ENCODE assay signal across 13 mouse cellular contexts in genomic region chr10:20398641-20399390, GRCm38 (mm10). TPM values are rescaled to one million over a fixed set of nuclear protein-coding genes. Genes with fewer than 3 reads are reported as not detected.
DNase-seq lines count a peak whose midpoint lies in the region; ATAC-seq and TF ChIP-seq lines count a peak whose summit lies in the region.
"Had no signal": no experiment of that assay in that cellular context is flagged by ENCODE, and none has a peak within 500 bp of the region (broad histone marks: within the 10 kb centered on the region; RNA-seq: fewer than 3 reads in every experiment).

No protein-coding gene starts in this region.

- no peak overlapping the region for H3K4me3 ChIP-seq in forebrain, embryonic 15.5 days
- H3K4me3 ChIP-seq in forebrain, embryonic 12.5 days (replicated peaks), result no peak overlapping the region
- no peak overlapping the region for H3K4me3 ChIP-seq in kidney, postnatal 0 days (replicated peaks; ENCODE audit: low read depth, low read length)
- H3K4me3 ChIP-seq in kidney, embryonic 15.5 days (replicated peaks), result no peak overlapping the region
- H3K4me3 ChIP-seq in CH12.LX (replicated peaks in 1 of 3; ENCODE audit: low read depth in 2 of 3, low read length in 2 of 3, poor library complexity in 1 of 3), result no peak overlapping the region
- no peak overlapping the region for H3K4me3 ChIP-seq in intestine, embryonic 16.5 days (ENCODE audit: low read length)
- no peak overlapping the region for H3K4me3 ChIP-seq in hindbrain, embryonic 13.5 days
- H3K4me3 ChIP-seq: limb, embryonic 12.5 days had no signal

- H3K27ac ChIP-seq in forebrain, embryonic 15.5 days (replicated peaks), result no peak overlapping the region
- H3K27ac ChIP-seq in forebrain, embryonic 12.5 days, result no peak overlapping the region
- no peak overlapping the region for H3K27ac ChIP-seq in kidney, postnatal 0 days
- no peak overlapping the region for H3K27ac ChIP-seq in kidney, embryonic 15.5 days
- no peak overlapping the region for H3K27ac ChIP-seq in CH12.LX (ENCODE audit: insufficient read depth, low read depth)
- H3K27ac ChIP-seq in intestine, embryonic 16.5 days (ENCODE audit: low read length), result 0 out of 2 replicates have a peak overlapping the region, but pooled peaks have one; percentile 17
- no peak overlapping the region for H3K27ac ChIP-seq in hindbrain, embryonic 13.5 days
- H3K27ac ChIP-seq: limb, embryonic 12.5 days had no signal

- in situ Hi-C loops in CH12.LX (cut with MboI; ENCODE audit: low pct_ligation_motif_present, low pct_unique_long_range_greater_than_20kb, low sequenced_read_pairs), result no loop called here

- no peak for TF ChIP-seq CTCF in kidney, postnatal 0 days (IDR thresholded peaks at IDR 0.05; ENCODE audit: low read depth)
- no peak for TF ChIP-seq CTCF in CH12.LX (conservative IDR thresholded peaks at IDR 0.05 in 1 of 2, IDR thresholded peaks at IDR 0.05 in 1 of 2; ENCODE audit: low read depth in 2 of 2, low read length in 2 of 2)

- no peaks in the 10 kb centered on the region for H3K27me3 ChIP-seq in forebrain, embryonic 15.5 days
- H3K27me3 ChIP-seq in forebrain, embryonic 12.5 days, result no peaks in the 10 kb centered on the region
- H3K27me3 ChIP-seq in kidney, postnatal 0 days (ENCODE audit: insufficient read depth, low read length), result no peaks in the 10 kb centered on the region
- no peaks in the 10 kb centered on the region for H3K27me3 ChIP-seq in kidney, embryonic 15.5 days
- no peaks in the 10 kb centered on the region for H3K27me3 ChIP-seq in CH12.LX (replicated peaks)
- no peaks in the 10 kb centered on the region for H3K27me3 ChIP-seq in intestine, embryonic 16.5 days (replicated peaks; ENCODE audit: control insufficient read depth, insufficient read depth, low read length)
- H3K27me3 ChIP-seq in hindbrain, embryonic 13.5 days, result no peaks in the 10 kb centered on the region
- H3K27me3 ChIP-seq: limb, embryonic 12.5 days had no signal

- no peaks in the 10 kb centered on the region for H3K79me2 ChIP-seq in CH12.LX (replicated peaks; ENCODE audit: control insufficient read depth, extremely low read depth, insufficient read depth, poor library complexity, severe bottlenecking)

- no peak overlapping the region for H3K4me2 ChIP-seq in forebrain, embryonic 15.5 days (replicated peaks)
- H3K4me2 ChIP-seq in forebrain, embryonic 12.5 days, result no peak overlapping the region
- no peak overlapping the region for H3K4me2 ChIP-seq in kidney, postnatal 0 days (ENCODE audit: low read length)
- H3K4me2 ChIP-seq in kidney, embryonic 15.5 days, result no peak overlapping the region
- H3K4me2 ChIP-seq in CH12.LX (ENCODE audit: insufficient read depth, low read depth, poor library complexity, severe bottlenecking), result peak overlapping the region; percentile 79; the same call in 1 of the 2 replicates
- H3K4me2 ChIP-seq in intestine, embryonic 16.5 days (ENCODE audit: low read depth, low read length), result 0 out of 2 replicates have a peak overlapping the region, but pooled peaks have one; percentile 8
- no peak overlapping the region for H3K4me2 ChIP-seq in hindbrain, embryonic 13.5 days
- H3K4me2 ChIP-seq: limb, embryonic 12.5 days had no signal

- TF ChIP-seq RAD21 in CH12.LX (IDR thresholded peaks at IDR 0.05; ENCODE audit: low read depth, low read length), result no peak

- no peak overlapping the region for H3K9ac ChIP-seq in forebrain, embryonic 15.5 days (replicated peaks)
- H3K9ac ChIP-seq in forebrain, embryonic 12.5 days, result no peak overlapping the region
- no peak overlapping the region for H3K9ac ChIP-seq in kidney, postnatal 0 days (ENCODE audit: low read depth, low read length)
- H3K9ac ChIP-seq in kidney, embryonic 15.5 days, result no peak overlapping the region
- peak overlapping the region; percentile 42; the same call in 1 of the 2 replicates for H3K9ac ChIP-seq in CH12.LX (ENCODE audit: insufficient read depth, low read depth)
- no peak overlapping the region for H3K9ac ChIP-seq in intestine, embryonic 16.5 days (ENCODE audit: low read depth, low read length)
- no peak overlapping the region for H3K9ac ChIP-seq in hindbrain, embryonic 13.5 days
- H3K9ac ChIP-seq: limb, embryonic 12.5 days had no signal

- H3K36me3 ChIP-seq in forebrain, embryonic 15.5 days, result no peaks in the 10 kb centered on the region
- no peaks in the 10 kb centered on the region for H3K36me3 ChIP-seq in forebrain, embryonic 12.5 days (replicated peaks)
- H3K36me3 ChIP-seq in kidney, postnatal 0 days (ENCODE audit: insufficient read depth, low read length), result no peaks in the 10 kb centered on the region
- no peaks in the 10 kb centered on the region for H3K36me3 ChIP-seq in kidney, embryonic 15.5 days
- no peaks in the 10 kb centered on the region for H3K36me3 ChIP-seq in CH12.LX (replicated peaks in 1 of 2; ENCODE audit: control insufficient read depth in 1 of 2, insufficient read depth in 1 of 2, low read length in 1 of 2)
- H3K36me3 ChIP-seq in intestine, embryonic 16.5 days (ENCODE audit: control insufficient read depth, insufficient read depth, low read length), result no peaks in the 10 kb centered on the region
- no peaks in the 10 kb centered on the region for H3K36me3 ChIP-seq in hindbrain, embryonic 13.5 days
- H3K36me3 ChIP-seq: limb, embryonic 12.5 days had no signal

- dilution Hi-C loops in CH12.LX (cut with MboI; ENCODE audit: extremely low pct_ligation_motif_present, extremely low pct_unique_long_range_greater_than_20kb, low sequenced_read_pairs), result no loop called here

- 57% methylated on average over 12 of the region's 12 CpGs for WGBS in forebrain, embryonic 15.5 days
- WGBS in forebrain, embryonic 12.5 days, result 77% methylated on average over 12 of the region's 12 CpGs
- WGBS in kidney, postnatal 0 days, result 46% methylated on average over 12 of the region's 12 CpGs
- 52% methylated on average over 12 of the region's 12 CpGs for WGBS in kidney, embryonic 15.5 days
- 52% methylated on average over 12 of the region's 12 CpGs for WGBS in intestine, embryonic 16.5 days
- 74% methylated on average over 12 of the region's 12 CpGs for WGBS in hindbrain, embryonic 13.5 days

- no peak for TF ChIP-seq POLR2A in CH12.LX (IDR thresholded peaks at IDR 0.05; ENCODE audit: low read depth, low read length)

- ATAC-seq in forebrain, embryonic 15.5 days (replicated peaks), result 0 out of 2 replicates have a peak, but pooled peaks have one; percentile 8
- no peak for ATAC-seq in forebrain, embryonic 12.5 days (ENCODE audit: low FRiP score)
- ATAC-seq in kidney, postnatal 0 days (replicated peaks; ENCODE audit: low FRiP score, low read depth), result no peak
- ATAC-seq in kidney, embryonic 15.5 days (replicated peaks; ENCODE audit: low FRiP score), result no peak
- ATAC-seq in intestine, embryonic 16.5 days, result no peak
- ATAC-seq in hindbrain, embryonic 13.5 days (ENCODE audit: low FRiP score), result no peak

- peak; percentile 17 for DNase-seq in kidney, postnatal 0 days (ENCODE audit: low spot score)
- DNase-seq in CH12.LX (ENCODE audit: extremely low read depth), result no peak
- DNase-seq in right cerebral cortex, adult 18-20 months, result no peak
- DNase-seq: cerebellum, adult 2 months; kidney, postnatal 14 days; right cerebral cortex, postnatal 25 days; thymus, postnatal 36 days had no signal

- no peaks in the 10 kb centered on the region for H3K9me3 ChIP-seq in forebrain, embryonic 15.5 days
- H3K9me3 ChIP-seq in forebrain, embryonic 12.5 days, result no peaks in the 10 kb centered on the region
- no peaks in the 10 kb centered on the region for H3K9me3 ChIP-seq in kidney, postnatal 0 days (replicated peaks; ENCODE audit: low read length)
- no peaks in the 10 kb centered on the region for H3K9me3 ChIP-seq in kidney, embryonic 15.5 days (replicated peaks)
- no peaks in the 10 kb centered on the region for H3K9me3 ChIP-seq in CH12.LX (replicated peaks; ENCODE audit: low read length)
- H3K9me3 ChIP-seq in intestine, embryonic 16.5 days (ENCODE audit: control insufficient read depth, low read length), result no peaks in the 10 kb centered on the region
- no peaks in the 10 kb centered on the region for H3K9me3 ChIP-seq in hindbrain, embryonic 13.5 days
- H3K9me3 ChIP-seq: limb, embryonic 12.5 days had no signal

- no peak; the same call in 1 of the 2 replicates for TF ChIP-seq EP300 in CH12.LX (IDR thresholded peaks at IDR 0.05; ENCODE audit: low read length)

- H3K4me1 ChIP-seq in forebrain, embryonic 15.5 days, result no peaks in the 10 kb centered on the region
- no peaks in the 10 kb centered on the region for H3K4me1 ChIP-seq in forebrain, embryonic 12.5 days
- H3K4me1 ChIP-seq in kidney, postnatal 0 days (replicated peaks; ENCODE audit: insufficient read depth, low read length), result no peaks in the 10 kb centered on the region
- H3K4me1 ChIP-seq in kidney, embryonic 15.5 days, result 0 out of 2 replicates have a peak, but pooled peaks cover 2% of the 10 kb centered on the region
- peaks cover 0 to 12% of the 10 kb centered on the region in 2 experiments; a peak in 2 of 4 replicates for H3K4me1 ChIP-seq in CH12.LX (ENCODE audit: control insufficient read depth in 1 of 2, insufficient read depth in 2 of 2)
- H3K4me1 ChIP-seq in intestine, embryonic 16.5 days (ENCODE audit: control insufficient read depth, insufficient read depth, low read length), result no peaks in the 10 kb centered on the region
- H3K4me1 ChIP-seq in hindbrain, embryonic 13.5 days (replicated peaks), result no peaks in the 10 kb centered on the region
- H3K4me1 ChIP-seq: limb, embryonic 12.5 days had no signal

TF ChIP-seq in CH12.LX, 34 proteins besides CTCF, POLR2A, EP300 and RAD21:
- TF ChIP-seq JUN (IDR thresholded peaks at IDR 0.05; ENCODE audit: insufficient read depth, low read depth, low read length) (no peak), E2F4 (IDR thresholded peaks at IDR 0.05; ENCODE audit: insufficient replicate concordance, low read depth, low read length) (no peak), USF2 (conservative IDR thresholded peaks at IDR 0.05; ENCODE audit: low read depth, low read length) (no peak), CHD1 (IDR thresholded peaks at IDR 0.05; ENCODE audit: low read depth, low read length) (no peak), ELF1 (IDR thresholded peaks at IDR 0.05; ENCODE audit: low read depth, low read length) (0 out of 2 replicates have a peak, but pooled peaks have one; percentile 5), CHD2 (IDR thresholded peaks at IDR 0.05; ENCODE audit: low read length) (no peak)

RNA-seq across cellular contexts. Expression of gene Mtfr2, which starts 51.2 kb away (rescaled TPM):
- polyA plus RNA-seq in forebrain, embryonic 15.5 days (2015; fragmentation: Nextera tagmentation; extraction: Ambion mirVana), result 1.2 and 1.3 TPM in 2 replicates
- 2.4 and 3.6 TPM in 2 replicates for polyA plus RNA-seq in forebrain, embryonic 12.5 days (2016; fragmentation: Nextera tagmentation; extraction: Ambion mirVana)
- polyA plus RNA-seq in kidney, postnatal 0 days (2015; fragmentation: Nextera tagmentation; extraction: Ambion mirVana), result 1.0 and 1.5 TPM in 2 replicates
- 2.4 and 2.7 TPM in 2 replicates for polyA plus RNA-seq in kidney, embryonic 15.5 days (2015; fragmentation: Nextera tagmentation; extraction: Ambion mirVana)
- 4.0 and 4.4 TPM in 2 replicates for total RNA-seq in CH12.LX (2012; rRNA removed)
- total RNA-seq in CH12.LX (2014; rRNA removed), result 3.2 and 3.8 TPM in 2 replicates
- polyA plus RNA-seq in CH12.LX (2012; ENCODE audit: insufficient read length, low read depth), result 15.3 and 16.9 TPM in 2 replicates
- 1.5 and 1.7 TPM in 2 replicates for polyA plus RNA-seq in intestine, embryonic 16.5 days (2015; fragmentation: Nextera tagmentation; extraction: Ambion mirVana)
- 0.36 and 1.4 TPM in 2 replicates for polyA plus RNA-seq in hindbrain, embryonic 13.5 days (2015; fragmentation: Nextera tagmentation; extraction: Ambion mirVana)

Comparison
In these comparisons a context has a peak if more than half of its experiments do, and no peak if none do; other contexts are left out.
1. H3K4me2 ChIP-seq: peak in CH12.LX (single experiment) and intestine, embryonic 16.5 days (single experiment); none in forebrain, embryonic 15.5 days (single experiment), forebrain, embryonic 12.5 days (single experiment), kidney, postnatal 0 days (single experiment), kidney, embryonic 15.5 days (single experiment) and hindbrain, embryonic 13.5 days (single experiment).